15 mouse cellular contexts compared by ENCODE assay signal in the genomic region with DNA sequence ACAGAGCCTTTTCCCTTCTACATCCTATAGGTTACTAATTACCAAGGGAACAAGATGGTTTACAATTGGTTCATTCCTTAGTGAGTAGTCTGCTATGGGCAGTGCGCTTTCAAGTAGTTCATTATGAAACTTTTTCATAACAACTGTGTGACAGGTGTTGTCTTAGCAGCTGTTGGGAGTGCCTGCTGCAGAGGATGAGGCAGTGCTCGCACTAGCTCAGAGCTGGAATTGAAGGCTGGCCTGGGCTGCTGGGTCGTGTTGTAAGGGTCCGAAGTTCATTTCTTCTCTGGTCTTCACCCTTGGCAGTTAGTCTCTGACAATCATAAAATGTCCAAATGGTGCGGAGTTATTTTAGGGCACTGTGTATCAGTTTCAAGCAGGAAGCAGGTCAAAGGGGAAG. TPM values are rescaled to one million over a fixed set of nuclear protein-coding genes. Genes with fewer than 3 reads are reported as not detected.
DNase-seq lines count a peak whose midpoint lies in the region; ATAC-seq and TF ChIP-seq lines count a peak whose summit lies in the region.
"Had no signal": no experiment of that assay in that cellular context is flagged by ENCODE, and none has a peak within 500 bp of the region (broad histone marks: within the 10 kb centered on the region; RNA-seq: fewer than 3 reads in every experiment).

No protein-coding gene starts in this region.

- no peaks in the 10 kb centered on the region for H3K36me3 ChIP-seq in kidney, adult 2 months (ENCODE audit: control insufficient read depth, insufficient read depth, low read length)
- no peaks in the 10 kb centered on the region for H3K36me3 ChIP-seq in liver, embryonic 16.5 days (ENCODE audit: control insufficient read depth, insufficient read depth)
- no peaks in the 10 kb centered on the region for H3K36me3 ChIP-seq in liver, embryonic 12.5 days
- no peaks in the 10 kb centered on the region for H3K36me3 ChIP-seq in forebrain, embryonic 15.5 days

- peak; percentile 64 for ATAC-seq in liver, embryonic 16.5 days (ENCODE audit: low read depth)
- ATAC-seq in liver, embryonic 12.5 days = no peak
- no peak for ATAC-seq in forebrain, embryonic 15.5 days (replicated peaks)
- ATAC-seq: CD4-positive, CD25-positive, alpha-beta regulatory T cell, adult 4 months; hindbrain, postnatal 0 days; lung, postnatal 0 days had no signal

- TF ChIP-seq CTCF in kidney, adult 2 months (conservative IDR thresholded peaks at IDR 0.05; ENCODE audit: insufficient read depth, insufficient read length, low read depth, low read length) = no peak

- H3K4me1 ChIP-seq in kidney, adult 2 months (ENCODE audit: control insufficient read depth, insufficient read depth, low read length) = peaks cover 13% of the 10 kb centered on the region; the same call in 1 of the 2 replicates
- no peaks in the 10 kb centered on the region; the same call in 1 of the 2 replicates for H3K4me1 ChIP-seq in liver, embryonic 16.5 days (ENCODE audit: control insufficient read depth, low read depth, low read length)
- peaks cover 36% of the 10 kb centered on the region for H3K4me1 ChIP-seq in liver, embryonic 12.5 days
- H3K4me1 ChIP-seq in forebrain, embryonic 15.5 days = no peaks in the 10 kb centered on the region

- WGBS in kidney, adult 2 months = 53% methylated on average over 5 of the region's 5 CpGs
- 66% methylated on average over 5 of the region's 5 CpGs for WGBS in liver, embryonic 16.5 days (ENCODE audit: insufficient replicate concordance)
- 53% methylated on average over 5 of the region's 5 CpGs for WGBS in liver, embryonic 12.5 days (ENCODE audit: insufficient replicate concordance)
- 34% methylated on average over 5 of the region's 5 CpGs for WGBS in large intestine, adult 2 months
- 92% methylated on average over 5 of the region's 5 CpGs for WGBS in forebrain, embryonic 15.5 days

- H3K4me3 ChIP-seq in kidney, adult 2 months (ENCODE audit: insufficient read depth, low read depth, low read length) = no peak overlapping the region
- H3K4me3 ChIP-seq in liver, embryonic 16.5 days (ENCODE audit: low read depth, low read length) = no peak overlapping the region
- no peak overlapping the region for H3K4me3 ChIP-seq in liver, embryonic 12.5 days
- H3K4me3 ChIP-seq in forebrain, embryonic 15.5 days = no peak overlapping the region
- H3K4me3 ChIP-seq: limb, embryonic 12.5 days had no signal

- H3K9me3 ChIP-seq in liver, embryonic 16.5 days (replicated peaks; ENCODE audit: control insufficient read depth, low read length) = no peaks in the 10 kb centered on the region
- no peaks in the 10 kb centered on the region for H3K9me3 ChIP-seq in liver, embryonic 12.5 days (replicated peaks)
- H3K9me3 ChIP-seq in forebrain, embryonic 15.5 days = no peaks in the 10 kb centered on the region
- H3K9me3 ChIP-seq: G1E; limb, embryonic 12.5 days; megakaryocyte, embryonic 14.5 days had no signal

- no peaks in the 10 kb centered on the region for H3K27me3 ChIP-seq in kidney, adult 2 months (replicated peaks; ENCODE audit: control insufficient read depth, insufficient read depth, low read length)
- no peaks in the 10 kb centered on the region for H3K27me3 ChIP-seq in liver, embryonic 16.5 days (ENCODE audit: control insufficient read depth, insufficient read depth, low read depth, low read length)
- no peaks in the 10 kb centered on the region for H3K27me3 ChIP-seq in liver, embryonic 12.5 days (replicated peaks)
- H3K27me3 ChIP-seq in forebrain, embryonic 15.5 days = no peaks in the 10 kb centered on the region
- H3K27me3 ChIP-seq: limb, embryonic 12.5 days; megakaryocyte, embryonic 14.5 days had no signal

- peak; percentile 72 for DNase-seq in kidney, adult 2 months
- no peak for DNase-seq in kidney, postnatal 14 days
- peak; percentile 57 for DNase-seq in large intestine, adult 2 months (ENCODE audit: low read depth, low spot score)
- DNase-seq in spleen, adult 18-20 months = no peak
- DNase-seq: cerebellum, adult 9-11 months; layer of hippocampus, adult 9-11 months had no signal

- TF ChIP-seq POLR2A in kidney, adult 2 months (IDR thresholded peaks at IDR 0.05; ENCODE audit: low read depth, low read length) = no peak

- H3K27ac ChIP-seq in kidney, adult 2 months (ENCODE audit: insufficient read depth, low read depth, low read length) = no peak overlapping the region
- no peak overlapping the region for H3K27ac ChIP-seq in liver, embryonic 16.5 days (ENCODE audit: low read length)
- no peak overlapping the region for H3K27ac ChIP-seq in liver, embryonic 12.5 days
- no peak overlapping the region for H3K27ac ChIP-seq in forebrain, embryonic 15.5 days (replicated peaks)
- H3K27ac ChIP-seq: hindbrain, postnatal 0 days; limb, embryonic 12.5 days had no signal

- no peak overlapping the region for H3K9ac ChIP-seq in liver, embryonic 16.5 days (ENCODE audit: low read depth, low read length)
- no peak overlapping the region for H3K9ac ChIP-seq in liver, embryonic 12.5 days
- H3K9ac ChIP-seq in forebrain, embryonic 15.5 days (replicated peaks) = no peak overlapping the region
- H3K9ac ChIP-seq: limb, embryonic 12.5 days had no signal

- no peak overlapping the region for H3K4me2 ChIP-seq in liver, embryonic 16.5 days (ENCODE audit: low read depth, low read length)
- no peak overlapping the region for H3K4me2 ChIP-seq in liver, embryonic 12.5 days
- H3K4me2 ChIP-seq in forebrain, embryonic 15.5 days (replicated peaks) = no peak overlapping the region
- H3K4me2 ChIP-seq: limb, embryonic 12.5 days had no signal

RNA-seq across cellular contexts. Expression of a gene that starts 21.8 kb away (rescaled TPM):
- 31.4 and 39.6 TPM in 2 replicates for polyA plus RNA-seq in kidney, adult 2 months (2012; rRNA removed)
- polyA plus RNA-seq in liver, embryonic 16.5 days (2015; fragmentation: Nextera tagmentation; extraction: Ambion mirVana) = 16.5 and 17.1 TPM in 2 replicates
- 14.1 and 14.5 TPM in 2 replicates for polyA plus RNA-seq in liver, embryonic 12.5 days (2016; fragmentation: Nextera tagmentation; extraction: Ambion mirVana)
- polyA plus RNA-seq in large intestine, adult 2 months (2012; rRNA removed) = 26.2 and 29.8 TPM in 2 replicates
- 37.9 and 41.2 TPM in 2 replicates for polyA plus RNA-seq in forebrain, embryonic 15.5 days (2015; fragmentation: Nextera tagmentation; extraction: Ambion mirVana)

Comparison
In these comparisons a context has a peak if more than half of its experiments do, and no peak if none do; other contexts are left out.
1. DNase-seq: peak in kidney, adult 2 months (single experiment) and large intestine, adult 2 months (single experiment); none in kidney, postnatal 14 days (single experiment) and spleen, adult 18-20 months (0 of 2).